Mouse (Mus musculus): ENCODE measurements around the gene Capzb.

The Capzb gene

DNA sequence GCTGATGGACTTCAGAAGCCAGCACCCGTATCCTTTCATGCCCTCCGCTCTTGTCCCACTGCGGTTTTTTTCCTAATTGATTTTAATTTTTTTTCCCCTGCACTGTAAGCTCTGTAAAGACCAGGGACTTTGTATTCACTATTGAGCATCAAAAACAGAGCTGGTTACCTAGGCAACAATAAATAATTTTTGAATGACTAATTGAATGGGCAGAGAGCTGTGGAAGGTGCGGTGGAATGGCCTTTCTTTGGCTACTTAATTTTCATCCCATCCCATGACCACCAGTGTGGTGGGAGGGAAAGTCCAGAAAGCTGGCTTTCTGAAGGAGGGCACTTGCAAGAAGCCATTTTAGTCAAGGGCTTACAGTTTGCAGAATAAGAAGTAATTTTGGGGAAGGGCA, 41.6 kb downstream of the Capzb start:
- DNase-seq (ENCODE audit: low spot score) = no peak

DNA sequence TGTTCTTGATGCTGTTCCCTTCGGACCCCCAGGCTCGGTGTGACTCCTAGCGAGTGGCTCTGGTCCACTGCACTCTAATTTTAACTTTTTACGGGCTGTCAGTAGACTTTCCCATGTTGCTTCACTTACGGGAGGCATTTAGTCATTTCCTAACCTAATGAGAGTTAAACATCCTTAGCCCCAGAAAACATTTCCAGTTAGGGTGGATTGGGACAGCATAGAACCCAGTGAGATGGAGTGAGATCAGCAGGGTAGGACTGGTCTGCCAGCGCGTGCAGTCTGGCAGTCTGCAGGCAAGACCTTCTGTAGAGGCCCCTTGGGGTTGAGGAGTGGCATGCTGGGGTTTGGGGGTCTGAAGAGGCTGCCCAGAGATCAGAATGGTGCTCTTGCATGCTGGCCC, 42.9 kb downstream of the Capzb start:
- DNase-seq (ENCODE audit: low spot score) = no peak

DNA sequence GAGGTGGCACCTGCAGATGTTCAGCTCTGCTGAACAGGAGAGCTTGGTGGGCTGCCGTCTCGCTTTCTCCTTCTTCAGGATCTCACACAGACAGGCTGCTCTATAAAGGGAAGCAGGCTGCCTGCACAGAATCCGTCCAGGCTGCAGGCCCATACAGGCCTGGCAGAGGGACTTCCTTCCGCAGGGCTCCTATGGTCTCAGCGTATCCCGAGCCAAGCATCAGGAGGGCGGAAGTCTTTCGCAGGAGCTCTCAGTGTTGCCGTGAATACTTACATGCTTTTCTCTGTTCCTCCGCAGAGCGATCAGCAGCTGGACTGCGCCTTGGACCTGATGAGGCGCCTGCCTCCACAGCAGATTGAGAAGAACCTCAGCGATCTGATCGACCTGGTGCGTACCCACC, 45.9 kb downstream of the Capzb start:
- no peak for DNase-seq (ENCODE audit: low spot score)

DNA sequence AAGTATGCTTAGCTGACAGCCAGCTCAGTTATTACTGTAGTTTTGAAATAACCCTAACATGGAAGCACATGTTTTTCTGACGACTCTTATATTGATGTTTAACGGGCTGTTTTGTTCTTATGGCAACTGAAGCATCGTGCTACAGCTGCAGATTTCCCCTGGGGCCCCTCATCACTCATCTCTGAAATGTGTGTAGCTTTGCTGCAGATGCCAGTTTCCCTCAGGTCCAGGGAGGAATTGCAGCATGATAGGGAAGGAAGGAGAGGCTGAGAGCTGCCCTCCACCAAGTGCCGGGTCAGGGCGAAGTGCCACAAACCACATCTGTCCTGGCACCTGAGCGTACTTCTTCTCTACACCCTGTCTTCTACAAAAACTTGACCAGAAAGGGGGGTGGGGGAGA, 47.6 kb downstream of the Capzb start:
- no peak for DNase-seq (ENCODE audit: low spot score)

DNA sequence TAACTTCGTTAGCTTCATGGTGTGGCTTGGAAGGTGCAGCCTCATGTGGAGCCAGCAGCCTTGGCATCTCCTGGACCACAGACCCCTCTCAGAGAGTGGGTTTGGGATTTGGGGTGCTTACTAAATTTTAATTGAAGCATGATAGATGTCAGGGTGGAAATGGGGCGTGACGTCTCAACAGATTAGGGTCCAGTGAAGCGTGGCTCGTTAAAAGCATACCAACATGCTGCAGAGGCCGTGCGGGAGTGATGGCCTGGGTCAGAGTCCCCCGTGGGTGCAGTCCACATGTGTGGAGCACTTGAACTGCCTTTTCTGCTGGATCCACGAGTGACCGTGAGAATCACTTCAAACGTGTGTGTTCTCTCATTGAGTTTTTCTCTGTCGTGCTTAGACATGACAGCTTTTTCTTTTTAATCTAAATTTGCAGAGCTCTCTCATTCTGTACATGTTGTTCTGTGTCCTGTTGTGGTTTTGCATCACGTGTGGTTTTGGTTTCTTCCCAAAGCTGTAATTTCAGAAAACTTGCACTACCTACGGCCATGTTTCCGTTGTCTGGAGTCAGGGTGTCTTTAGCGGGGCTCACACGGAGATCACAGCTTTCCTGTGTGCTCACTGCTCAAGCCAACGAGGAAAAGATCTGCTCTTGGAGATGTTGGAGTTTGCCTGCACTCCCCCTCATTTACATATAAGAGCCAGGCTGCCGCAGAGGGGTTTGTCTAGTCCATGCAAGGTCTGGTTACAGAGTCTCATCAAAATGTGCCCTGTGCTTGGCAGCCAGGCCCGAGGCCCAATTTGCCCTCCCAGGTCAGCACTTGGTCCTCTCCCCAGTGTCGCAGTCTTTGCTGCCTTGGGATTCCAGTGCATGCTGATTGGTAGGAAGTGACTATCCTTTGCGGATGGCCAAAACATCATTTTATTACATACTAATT, 49.2 kb downstream of the Capzb start:
- DNase-seq (ENCODE audit: low spot score) = peak; percentile 59

DNA sequence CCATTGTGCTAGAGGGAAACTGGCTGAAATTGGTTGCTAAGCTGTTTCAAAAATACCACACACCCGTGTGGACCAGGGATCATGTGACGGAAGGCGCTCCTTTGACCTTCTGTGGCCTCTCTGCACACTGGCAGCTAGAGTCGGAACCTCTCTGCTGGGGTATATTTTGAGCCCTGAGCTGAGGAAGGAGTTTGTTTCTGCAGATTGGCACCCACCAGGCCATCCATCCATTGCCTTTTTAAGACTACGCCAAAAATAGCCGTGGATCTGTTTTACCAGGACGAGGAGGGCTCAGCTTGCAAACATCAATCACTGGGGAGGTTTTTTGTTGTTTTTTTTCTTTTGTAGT, 49.9 kb downstream of the Capzb start:
- no peak for DNase-seq (ENCODE audit: low spot score)

DNA sequence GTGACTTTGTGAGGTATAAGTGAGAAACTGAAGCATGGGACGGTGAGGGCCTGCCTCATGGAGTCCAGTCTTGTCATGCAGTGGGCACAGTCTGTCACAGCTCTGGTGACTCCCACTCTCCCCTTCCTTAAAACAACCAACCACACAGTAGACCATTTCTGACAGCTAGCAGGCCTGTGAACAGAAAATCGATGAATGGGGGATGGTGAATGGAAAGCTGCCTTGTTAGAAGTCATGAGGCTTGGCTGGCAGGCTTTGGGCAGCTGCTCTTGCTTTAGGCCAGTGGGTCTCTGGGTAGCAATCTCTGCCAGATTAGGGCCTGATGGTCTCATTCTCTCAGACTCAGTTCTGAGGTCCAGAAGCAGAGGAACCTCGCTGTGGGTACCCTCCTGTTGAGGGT, 51.5 kb downstream of the Capzb start:
- no peak for DNase-seq (ENCODE audit: low spot score)

DNA sequence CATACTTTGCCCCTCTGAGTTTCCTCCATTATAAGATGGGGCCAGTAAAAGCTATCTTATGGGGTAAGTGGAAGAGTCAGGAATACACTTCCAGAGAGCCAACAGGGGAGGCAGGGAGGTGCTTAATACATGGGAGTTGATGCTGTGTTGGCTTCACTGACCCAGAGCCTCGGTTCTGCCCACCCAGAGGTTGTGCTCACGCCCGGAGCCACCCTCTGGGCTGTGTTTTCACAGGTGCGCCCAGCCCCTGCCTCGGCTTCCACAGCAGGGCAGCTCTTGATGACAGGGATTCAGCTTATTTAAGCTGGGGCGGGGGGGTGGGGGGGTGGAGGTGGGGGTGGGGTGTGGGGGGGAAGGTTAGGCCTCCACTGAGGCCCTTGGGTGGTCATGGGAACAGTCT, 52.1 kb downstream of the Capzb start:
- no peak for DNase-seq (ENCODE audit: low spot score)

DNA sequence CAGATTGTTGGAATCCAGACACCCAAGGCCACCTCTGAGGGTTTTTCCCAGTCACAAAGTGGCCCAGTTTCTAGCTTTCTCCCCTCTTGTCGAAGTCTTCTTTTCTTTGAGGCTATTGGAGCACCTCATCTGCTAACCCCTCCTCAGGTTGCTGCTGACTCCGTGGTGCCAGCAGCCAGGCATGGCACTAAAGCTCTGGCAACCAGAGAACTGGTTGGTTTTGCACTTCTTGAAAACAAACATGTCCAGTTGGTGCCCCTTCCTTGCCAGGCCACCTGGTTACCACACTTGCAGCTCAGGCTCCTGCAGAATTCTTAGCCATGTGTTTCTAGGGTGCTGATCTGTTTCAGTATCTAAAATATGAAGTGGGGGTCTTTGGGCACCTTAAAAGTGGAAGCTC, 52.8 kb downstream of the Capzb start:
- DNase-seq (ENCODE audit: low spot score) = no peak

DNA sequence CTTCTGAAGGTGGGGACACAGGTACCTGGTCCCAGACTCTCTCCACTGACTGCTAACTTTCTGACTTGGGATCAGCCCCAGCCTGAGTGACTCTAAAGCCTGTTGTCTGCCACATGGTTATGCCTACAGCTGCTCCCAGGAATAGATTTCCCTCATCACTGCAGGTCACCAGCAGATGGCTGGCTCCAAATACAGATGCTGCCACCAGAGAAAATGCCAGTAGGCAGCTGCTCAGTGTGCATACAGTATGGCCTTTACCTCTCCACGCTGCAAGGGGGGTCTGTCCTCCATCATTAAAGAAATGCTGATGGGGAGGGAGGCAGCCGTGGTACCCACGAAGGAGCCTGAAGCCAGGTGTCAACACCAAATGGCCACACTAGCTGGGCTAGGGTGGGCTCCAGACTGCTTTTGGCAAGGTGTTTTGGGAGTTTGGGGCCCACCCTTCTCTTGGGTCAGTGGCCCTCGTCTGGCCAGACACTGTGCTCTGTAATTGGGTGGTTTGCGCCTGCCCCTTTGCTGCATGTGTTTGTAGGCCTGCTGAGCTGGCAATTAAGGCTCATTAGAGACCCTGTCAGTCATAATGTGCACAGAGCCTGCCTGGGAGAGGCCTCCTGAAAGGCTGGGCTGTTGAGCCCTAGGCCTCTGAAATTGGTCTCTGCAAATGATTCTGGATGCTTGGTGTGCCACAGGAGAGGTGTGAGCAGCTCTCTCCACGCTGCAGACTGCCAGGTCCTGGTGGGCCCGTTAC, 53.6 kb downstream of the Capzb start:
- DNase-seq (ENCODE audit: low spot score) = no peak

DNA sequence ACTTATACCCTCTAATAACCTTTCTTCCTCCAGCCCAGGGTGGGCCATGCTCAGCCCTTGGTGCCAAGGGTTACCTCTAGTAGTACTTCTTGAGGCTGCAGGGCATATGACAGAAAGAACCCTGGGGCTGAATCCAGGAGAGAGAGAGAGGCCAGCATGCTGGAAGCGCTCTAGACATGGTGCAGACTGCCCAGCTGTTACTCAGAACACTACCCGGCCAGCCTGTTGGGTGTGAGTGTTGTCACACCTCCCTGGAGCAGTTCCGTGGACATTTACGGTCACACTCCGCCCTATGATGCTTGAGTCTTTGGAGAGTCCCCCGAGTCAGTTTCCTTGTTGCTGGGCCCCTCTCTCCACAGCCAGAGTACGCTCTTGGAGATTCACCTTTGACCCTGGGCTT, 55.3 kb downstream of the Capzb start:
- no peak for DNase-seq (ENCODE audit: low spot score)

DNA sequence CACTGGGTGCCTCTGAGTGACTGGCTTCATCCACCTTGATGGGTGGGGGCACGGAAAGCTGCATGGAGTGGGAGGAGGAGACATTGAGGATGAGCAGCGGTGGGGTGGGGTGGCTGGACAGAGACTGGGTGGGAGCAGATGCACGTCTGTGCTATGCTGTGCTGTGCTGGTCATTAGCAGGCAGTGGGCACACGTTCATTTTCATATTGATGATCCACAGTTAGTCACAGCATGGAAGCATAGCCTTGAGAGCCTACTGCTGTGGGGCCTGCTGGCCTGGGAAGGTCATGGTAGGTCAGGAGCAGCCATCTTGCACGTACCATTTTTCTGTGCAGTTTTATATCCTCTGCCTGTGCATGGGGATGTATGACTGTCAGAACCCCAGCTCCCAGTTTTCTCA, 56.0 kb downstream of the Capzb start:
- DNase-seq (ENCODE audit: low spot score) = no peak

DNA sequence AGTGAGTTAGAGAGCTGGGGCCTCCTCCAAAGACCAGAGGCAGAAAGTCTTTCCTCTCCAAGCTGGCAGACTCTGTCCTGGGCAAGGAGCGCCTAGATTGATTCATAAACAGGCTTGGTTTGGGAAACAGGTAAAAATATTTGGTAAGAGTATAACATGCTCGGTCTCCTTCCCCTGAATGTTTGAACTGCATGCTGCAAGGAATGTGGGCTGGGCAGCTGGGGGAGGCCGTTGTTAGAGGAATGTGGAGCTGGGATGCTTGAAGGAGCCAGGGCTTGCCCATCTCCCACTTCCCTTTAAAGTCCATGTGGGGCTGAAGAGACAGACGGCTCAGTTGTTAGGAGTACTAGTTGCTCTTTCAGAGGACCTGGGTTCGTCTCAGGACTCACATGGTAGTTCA, 57.3 kb downstream of the Capzb start:
- no peak for DNase-seq (ENCODE audit: low spot score)

DNA sequence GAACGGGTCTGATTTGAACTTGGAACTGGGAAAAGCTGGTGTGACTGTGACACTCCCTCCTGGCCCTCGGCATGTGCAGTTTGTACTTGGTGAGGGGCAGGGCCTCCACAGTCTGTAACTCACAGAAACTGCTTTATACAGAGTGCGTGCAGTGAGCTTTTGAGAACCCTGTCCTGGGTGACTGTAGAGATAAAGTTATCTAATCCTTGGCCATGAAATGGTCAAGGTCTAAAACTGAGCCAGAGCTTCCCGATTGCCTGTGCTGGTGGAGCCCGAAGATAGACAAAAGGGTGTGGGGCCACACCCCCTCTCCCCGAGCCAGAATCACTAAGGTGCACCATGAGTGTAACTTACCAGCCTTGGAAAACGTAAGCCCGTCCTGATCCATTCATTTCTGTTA, 58.2 kb downstream of the Capzb start:
- DNase-seq (ENCODE audit: low spot score) = no peak

DNA sequence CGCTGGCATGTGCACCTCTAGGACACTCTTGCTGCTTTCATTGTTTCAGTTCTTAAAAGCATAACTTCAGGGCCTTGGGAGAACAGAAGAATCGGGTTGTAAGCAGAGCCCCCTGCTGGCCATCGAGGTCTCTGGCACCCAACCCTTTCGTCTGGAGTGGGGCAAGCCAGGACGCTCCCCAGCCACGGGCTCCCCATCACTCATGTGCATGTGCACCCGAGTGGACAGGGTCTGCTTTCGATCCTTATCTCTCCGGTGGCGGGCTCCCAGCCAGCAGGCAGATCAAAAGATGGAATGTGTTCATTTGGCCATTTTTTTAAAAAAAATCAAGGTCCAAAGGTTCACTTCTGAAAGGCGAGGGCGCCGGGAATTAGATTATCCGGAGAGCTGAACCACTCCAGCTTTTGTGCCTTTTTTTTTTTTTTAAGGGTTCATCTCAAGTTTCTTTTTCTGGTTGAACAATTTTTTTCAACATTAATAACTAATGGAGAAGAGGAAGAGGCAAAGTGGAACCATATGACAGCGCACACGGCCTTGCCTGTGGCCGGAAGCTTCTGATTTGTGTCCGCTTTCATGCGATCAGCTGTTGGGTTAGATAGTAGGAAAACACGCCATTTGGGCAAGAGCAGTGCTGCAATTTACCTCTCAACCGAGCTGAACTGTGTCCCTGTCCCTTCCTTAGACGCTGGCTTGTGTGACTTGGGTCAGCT, 59.5 kb downstream of the Capzb start:
- DNase-seq (ENCODE audit: low spot score) = peak; percentile 73

DNA sequence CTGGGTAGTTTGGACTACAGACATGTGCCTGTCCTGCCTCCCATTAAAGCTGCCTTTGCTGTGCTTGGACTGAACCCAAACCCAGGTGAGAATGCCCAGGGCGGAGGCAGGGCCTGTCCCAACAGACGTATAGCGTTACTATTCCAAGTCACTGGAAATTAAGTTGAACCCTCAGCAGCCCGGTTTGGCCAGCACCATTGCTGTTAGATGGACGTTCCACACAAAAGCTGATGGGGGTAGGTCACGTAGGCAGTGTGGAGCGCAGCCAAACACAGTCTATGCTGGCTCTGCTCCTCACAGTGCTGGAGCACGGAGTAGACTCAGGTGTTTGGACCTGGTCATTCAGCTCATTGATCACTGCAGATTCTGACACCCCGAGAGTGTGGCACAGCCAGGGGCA, 60.5 kb downstream of the Capzb start:
- DNase-seq (ENCODE audit: low spot score) = no peak

DNA sequence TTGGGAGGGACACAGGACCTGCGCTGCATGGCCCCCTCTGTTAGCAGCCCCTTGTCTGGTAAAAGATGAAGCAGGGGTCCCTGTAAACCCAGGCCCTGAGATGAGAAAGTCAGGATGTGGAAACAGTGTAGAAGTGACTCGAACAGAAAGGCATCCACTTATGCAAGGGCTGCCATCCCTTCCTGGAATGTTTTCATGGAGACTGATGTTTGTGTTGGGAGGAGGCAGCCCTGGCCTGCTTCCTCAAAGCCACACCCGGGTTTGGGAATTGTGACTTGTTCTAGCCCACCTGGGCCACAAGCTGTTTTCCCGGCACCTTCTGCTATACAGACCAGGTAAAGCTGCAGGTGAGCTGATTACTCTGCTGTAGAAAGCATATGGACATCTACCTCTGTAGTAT, 63.4 kb downstream of the Capzb start:
- DNase-seq (ENCODE audit: low spot score) = no peak

DNA sequence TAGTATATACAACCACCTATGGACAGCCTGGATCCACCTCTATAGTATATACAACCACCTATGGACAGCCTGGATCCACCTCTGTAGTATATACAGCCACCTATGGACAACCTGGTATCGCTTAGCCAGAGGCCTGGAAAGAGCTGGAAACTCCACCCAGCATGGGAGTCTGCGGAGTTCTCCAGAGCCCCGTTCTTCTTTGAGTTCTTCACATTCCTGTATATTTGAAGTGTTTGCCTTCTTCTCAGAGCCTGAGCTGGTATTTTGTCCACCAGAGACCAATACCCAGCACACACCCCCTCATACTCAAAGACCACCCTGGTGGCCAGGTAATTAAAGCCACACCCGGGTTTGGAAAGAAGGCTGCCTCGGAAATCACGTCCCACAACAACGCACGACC, 64.0 kb downstream of the Capzb start:
- no peak for DNase-seq (ENCODE audit: low spot score)

DNA sequence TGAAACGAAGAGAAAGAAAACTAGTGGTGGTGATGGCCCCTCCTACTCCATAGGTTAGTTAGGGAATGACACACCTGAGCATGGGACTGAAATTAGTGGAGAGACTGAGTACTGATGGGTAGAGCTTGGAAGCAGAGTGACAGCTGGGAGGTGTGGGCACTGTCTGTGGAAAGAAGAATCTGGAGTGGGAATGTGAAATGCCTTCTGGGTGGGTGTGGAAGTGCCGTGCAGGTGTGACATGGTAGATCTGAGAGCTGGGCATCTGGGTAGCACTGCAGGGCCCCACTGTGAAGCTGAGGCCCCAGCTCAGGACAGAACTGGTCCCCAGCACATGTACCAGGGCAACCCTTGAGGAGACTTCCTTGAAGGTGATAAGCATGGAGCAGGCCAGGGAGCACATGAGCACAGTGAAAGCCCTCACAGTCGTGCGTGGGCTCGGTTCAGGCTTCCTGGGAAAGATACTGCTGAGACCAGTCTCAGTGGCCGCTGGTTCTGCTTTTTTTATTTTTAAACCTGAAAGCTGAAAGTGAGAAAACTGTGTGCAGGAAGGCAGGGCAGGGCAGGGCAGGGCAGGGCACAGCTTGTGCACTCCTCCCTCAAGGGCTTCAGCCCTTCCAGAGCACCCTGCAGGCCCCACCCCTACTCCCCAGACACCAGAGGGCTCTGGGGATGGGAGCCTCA, 66.1 kb downstream of the Capzb start:
- no peak for DNase-seq (ENCODE audit: low spot score)

DNA sequence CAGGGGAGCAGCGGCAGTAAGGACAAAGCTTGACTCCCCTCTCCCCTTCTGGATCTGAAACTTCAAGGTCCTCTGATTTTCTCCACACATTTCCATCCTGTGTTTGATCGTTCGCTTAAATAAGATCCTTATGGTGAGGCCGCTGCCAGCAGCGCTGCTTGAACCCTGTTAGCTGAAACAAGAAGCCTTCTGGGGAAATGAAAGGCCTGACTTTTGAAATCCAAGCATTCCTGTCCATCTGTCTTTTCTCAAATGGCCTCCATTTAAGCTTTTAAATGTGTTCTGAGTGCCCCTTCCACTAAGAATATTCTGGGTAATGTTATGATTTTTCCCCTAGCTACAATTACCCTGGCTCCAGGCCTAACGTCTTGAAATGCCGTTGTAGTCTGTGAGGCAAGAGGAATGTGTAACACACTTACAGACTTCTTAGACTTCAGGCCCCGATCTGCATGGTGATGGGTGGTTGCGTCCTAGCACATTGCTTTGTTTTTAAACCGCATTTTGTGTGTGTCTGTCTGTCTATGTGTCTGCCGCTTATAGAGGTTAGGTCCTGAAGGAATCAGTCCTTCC, 66.7 kb downstream of the Capzb start:
- DNase-seq (ENCODE audit: low spot score) = no peak

DNA sequence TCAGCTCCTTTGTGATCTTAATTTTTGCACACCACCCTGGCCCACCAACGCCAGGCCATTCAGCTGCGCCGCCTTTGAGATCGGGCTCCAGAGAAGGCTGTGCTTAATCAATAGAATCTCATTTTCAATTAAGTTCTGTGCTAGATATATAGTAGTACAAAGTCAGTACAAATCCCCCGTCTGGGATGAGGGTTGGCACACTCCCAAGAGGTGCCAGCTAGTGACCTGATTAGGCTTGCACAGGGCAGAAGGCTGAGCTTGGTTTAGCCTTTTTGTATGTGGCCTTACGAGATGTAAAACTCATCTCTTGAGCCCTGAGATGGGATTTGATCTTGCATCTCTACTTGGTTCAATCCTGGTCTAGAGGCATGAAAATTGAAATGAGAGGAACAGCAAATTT, 70.3 kb downstream of the Capzb start:
- DNase-seq (ENCODE audit: low spot score) = no peak
